Mouse (Mus musculus): ENCODE results near the gene Tmem117. TPM values are rescaled to one million over a fixed set of nuclear protein-coding genes. Genes with fewer than 3 reads are reported as not detected.

Gene Tmem117
- polyA plus RNA-seq, 1 experiment from 2014 or later, result 16.1 TPM

- Histone ChIP-seq H3K4me3 (replicated peaks; ENCODE audit: low read length) (no peak overlapping the region), H3K36me3 (replicated peaks; ENCODE audit: control insufficient read depth, insufficient read depth) (no peaks in the 10 kb centered on the region), H3K9ac (no peak overlapping the region), H3K9me3 (ENCODE audit: control insufficient read depth, low read length) (0 out of 2 replicates have a peak, but pooled peaks cover 5% of the 10 kb centered on the region), H3K4me1 (replicated peaks; ENCODE audit: control insufficient read depth, insufficient read depth, low read length) (0 out of 2 replicates have a peak, but pooled peaks cover 3% of the 10 kb centered on the region), H3K4me2 (replicated peaks) (peak overlapping the region; percentile 34), H3K27ac (no peak overlapping the region), H3K27me3 (ENCODE audit: control insufficient read depth, insufficient read depth, low read length) (no peaks in the 10 kb centered on the region)
- DNase-seq (ENCODE audit: low spot score), result no peak
- no peak for ATAC-seq (ENCODE audit: low FRiP score)
- WGBS, result 34% methylated on average over 17 of the region's 17 CpGs
Measured at GRCm38 (mm10) chr15:94776119-94777069, 147.4 kb downstream of the Tmem117 start.

- WGBS, result 71% methylated on average over 1 of the region's 1 CpGs
- Histone ChIP-seq H3K4me3 (replicated peaks; ENCODE audit: low read length) (no peak overlapping the region), H3K9ac (no peak overlapping the region), H3K4me1 (replicated peaks; ENCODE audit: control insufficient read depth, insufficient read depth, low read length) (no peaks in the 10 kb centered on the region), H3K36me3 (replicated peaks; ENCODE audit: control insufficient read depth, insufficient read depth) (no peaks in the 10 kb centered on the region), H3K4me2 (replicated peaks) (no peak overlapping the region), H3K27me3 (ENCODE audit: control insufficient read depth, insufficient read depth, low read length) (no peaks in the 10 kb centered on the region), H3K27ac (no peak overlapping the region), H3K9me3 (ENCODE audit: control insufficient read depth, low read length) (no peaks in the 10 kb centered on the region)
- ATAC-seq (ENCODE audit: low FRiP score) (no peak), DNase-seq (ENCODE audit: low spot score) (no peak)
Measured at GRCm38 (mm10) chr15:94781556-94781955, 152.5 kb downstream of the Tmem117 start.

GRCm38 (mm10) chr15:94793455-94793854 is 164.4 kb downstream of the Tmem117 start:
- H3K36me3 ChIP-seq (replicated peaks; ENCODE audit: control insufficient read depth, insufficient read depth), result no peaks in the 10 kb centered on the region
- H3K4me3 ChIP-seq (replicated peaks; ENCODE audit: low read length), result no peak overlapping the region
- peaks cover 6% of the 10 kb centered on the region; the same call in 1 of the 2 replicates for H3K4me1 ChIP-seq (replicated peaks; ENCODE audit: control insufficient read depth, insufficient read depth, low read length)
- 95% methylated on average over 8 of the region's 8 CpGs for WGBS
- no peak for DNase-seq (ENCODE audit: low spot score)
- no peak overlapping the region for H3K27ac ChIP-seq
- H3K9me3 ChIP-seq (ENCODE audit: control insufficient read depth, low read length), result no peaks in the 10 kb centered on the region
- ATAC-seq (ENCODE audit: low FRiP score), result no peak
- no peak overlapping the region for H3K4me2 ChIP-seq (replicated peaks)
- H3K9ac ChIP-seq, result no peak overlapping the region
- no peaks in the 10 kb centered on the region for H3K27me3 ChIP-seq (ENCODE audit: control insufficient read depth, insufficient read depth, low read length)

- H3K36me3 ChIP-seq (replicated peaks; ENCODE audit: control insufficient read depth, insufficient read depth), result no peaks in the 10 kb centered on the region
- H3K4me1 ChIP-seq (replicated peaks; ENCODE audit: control insufficient read depth, insufficient read depth, low read length), result peaks cover 6% of the 10 kb centered on the region; the same call in 1 of the 2 replicates
- H3K27ac ChIP-seq, result no peak overlapping the region
- ATAC-seq (ENCODE audit: low FRiP score) (no peak), DNase-seq (ENCODE audit: low spot score) (no peak)
- no peak overlapping the region for H3K9ac ChIP-seq
- H3K9me3 ChIP-seq (ENCODE audit: control insufficient read depth, low read length), result no peaks in the 10 kb centered on the region
- 53% methylated on average over 4 of the region's 4 CpGs for WGBS
- H3K27me3 ChIP-seq (ENCODE audit: control insufficient read depth, insufficient read depth, low read length), result no peaks in the 10 kb centered on the region
- H3K4me2 ChIP-seq (replicated peaks), result no peak overlapping the region
- no peak overlapping the region for H3K4me3 ChIP-seq (replicated peaks; ENCODE audit: low read length)
Measured at GRCm38 (mm10) chr15:94795484-94795883, 166.5 kb downstream of the Tmem117 start.

GRCm38 (mm10) chr15:94798236-94798635 is 169.2 kb downstream of the Tmem117 start:
- Histone ChIP-seq H3K9me3 (ENCODE audit: control insufficient read depth, low read length) (no peaks in the 10 kb centered on the region), H3K27me3 (ENCODE audit: control insufficient read depth, insufficient read depth, low read length) (no peaks in the 10 kb centered on the region), H3K9ac (no peak overlapping the region), H3K4me3 (replicated peaks; ENCODE audit: low read length) (no peak overlapping the region), H3K36me3 (replicated peaks; ENCODE audit: control insufficient read depth, insufficient read depth) (no peaks in the 10 kb centered on the region), H3K4me2 (replicated peaks) (no peak overlapping the region), H3K27ac (no peak overlapping the region), H3K4me1 (replicated peaks; ENCODE audit: control insufficient read depth, insufficient read depth, low read length) (peaks cover 6% of the 10 kb centered on the region; the same call in 1 of the 2 replicates)
- DNase-seq (ENCODE audit: low spot score) (no peak), ATAC-seq (ENCODE audit: low FRiP score) (no peak)
- WGBS, result 12% methylated on average over 3 of the region's 3 CpGs

GRCm38 (mm10) chr15:94801462-94801861 is 172.4 kb downstream of the Tmem117 start:
- no peak overlapping the region for H3K27ac ChIP-seq
- no peaks in the 10 kb centered on the region for H3K9me3 ChIP-seq (ENCODE audit: control insufficient read depth, low read length)
- H3K9ac ChIP-seq, result no peak overlapping the region
- peaks cover 5% of the 10 kb centered on the region; the same call in 1 of the 2 replicates for H3K4me1 ChIP-seq (replicated peaks; ENCODE audit: control insufficient read depth, insufficient read depth, low read length)
- no peak for ATAC-seq (ENCODE audit: low FRiP score)
- no peaks in the 10 kb centered on the region for H3K27me3 ChIP-seq (ENCODE audit: control insufficient read depth, insufficient read depth, low read length)
- no peak overlapping the region for H3K4me3 ChIP-seq (replicated peaks; ENCODE audit: low read length)
- no peaks in the 10 kb centered on the region for H3K36me3 ChIP-seq (replicated peaks; ENCODE audit: control insufficient read depth, insufficient read depth)
- no peak for DNase-seq (ENCODE audit: low spot score)
- no peak overlapping the region for H3K4me2 ChIP-seq (replicated peaks)
- 66% methylated on average over 8 of the region's 8 CpGs for WGBS

- no peaks in the 10 kb centered on the region for H3K9me3 ChIP-seq (ENCODE audit: control insufficient read depth, low read length)
- 78% methylated on average over 17 of the region's 17 CpGs for WGBS
Measured at GRCm38 (mm10) chr15:94802820-94803219, 173.8 kb downstream of the Tmem117 start.

GRCm38 (mm10) chr15:94803624-94804342 is 174.8 kb downstream of the Tmem117 start:
- 55% methylated on average over 17 of the region's 17 CpGs for WGBS
- no peak for ATAC-seq (ENCODE audit: low FRiP score)
- DNase-seq (ENCODE audit: low spot score), result no peak

More at GRCm38 (mm10) chr15:94802820-94803219, 173.8 kb downstream of the Tmem117 start:
- DNase-seq (ENCODE audit: low spot score), result no peak
- Histone ChIP-seq H3K9ac (no peak overlapping the region), H3K4me1 (replicated peaks; ENCODE audit: control insufficient read depth, insufficient read depth, low read length) (0 out of 2 replicates have a peak, but pooled peaks cover 5% of the 10 kb centered on the region), H3K4me2 (replicated peaks) (no peak overlapping the region), H3K36me3 (replicated peaks; ENCODE audit: control insufficient read depth, insufficient read depth) (no peaks in the 10 kb centered on the region), H3K27ac (no peak overlapping the region), H3K4me3 (replicated peaks; ENCODE audit: low read length) (no peak overlapping the region), H3K27me3 (ENCODE audit: control insufficient read depth, insufficient read depth, low read length) (no peaks in the 10 kb centered on the region)
- no peak for ATAC-seq (ENCODE audit: low FRiP score)

GRCm38 (mm10) chr15:94806005-94806404 is 177.0 kb downstream of the Tmem117 start:
- DNase-seq (ENCODE audit: low spot score), result no peak
- no peaks in the 10 kb centered on the region for H3K9me3 ChIP-seq (ENCODE audit: control insufficient read depth, low read length)
- no peak overlapping the region for H3K9ac ChIP-seq
- WGBS, result 93% methylated on average over 3 of the region's 3 CpGs
- H3K4me1 ChIP-seq (replicated peaks; ENCODE audit: control insufficient read depth, insufficient read depth, low read length), result 0 out of 2 replicates have a peak, but pooled peaks cover 5% of the 10 kb centered on the region
- H3K27ac ChIP-seq, result no peak overlapping the region
- no peaks in the 10 kb centered on the region for H3K36me3 ChIP-seq (replicated peaks; ENCODE audit: control insufficient read depth, insufficient read depth)
- H3K27me3 ChIP-seq (ENCODE audit: control insufficient read depth, insufficient read depth, low read length), result no peaks in the 10 kb centered on the region
- H3K4me3 ChIP-seq (replicated peaks; ENCODE audit: low read length), result no peak overlapping the region
- no peak for ATAC-seq (ENCODE audit: low FRiP score)
- H3K4me2 ChIP-seq (replicated peaks), result no peak overlapping the region

More at GRCm38 (mm10) chr15:94803624-94804342, 174.8 kb downstream of the Tmem117 start:
- Histone ChIP-seq H3K9me3 (ENCODE audit: control insufficient read depth, low read length) (no peaks in the 10 kb centered on the region), H3K36me3 (replicated peaks; ENCODE audit: control insufficient read depth, insufficient read depth) (no peaks in the 10 kb centered on the region), H3K27me3 (ENCODE audit: control insufficient read depth, insufficient read depth, low read length) (no peaks in the 10 kb centered on the region), H3K4me2 (replicated peaks) (no peak overlapping the region), H3K9ac (no peak overlapping the region), H3K4me1 (replicated peaks; ENCODE audit: control insufficient read depth, insufficient read depth, low read length) (0 out of 2 replicates have a peak, but pooled peaks cover 5% of the 10 kb centered on the region), H3K4me3 (replicated peaks; ENCODE audit: low read length) (no peak overlapping the region), H3K27ac (no peak overlapping the region)

Measured in hindbrain, embryonic 14.5 days (tissue).